Mouse (Mus musculus): ENCODE data around the gene Cdk14.
A peak's percentile ranks its signal among the peaks of the same experiment; 100 is the strongest.

The Cdk14 gene

DNA sequence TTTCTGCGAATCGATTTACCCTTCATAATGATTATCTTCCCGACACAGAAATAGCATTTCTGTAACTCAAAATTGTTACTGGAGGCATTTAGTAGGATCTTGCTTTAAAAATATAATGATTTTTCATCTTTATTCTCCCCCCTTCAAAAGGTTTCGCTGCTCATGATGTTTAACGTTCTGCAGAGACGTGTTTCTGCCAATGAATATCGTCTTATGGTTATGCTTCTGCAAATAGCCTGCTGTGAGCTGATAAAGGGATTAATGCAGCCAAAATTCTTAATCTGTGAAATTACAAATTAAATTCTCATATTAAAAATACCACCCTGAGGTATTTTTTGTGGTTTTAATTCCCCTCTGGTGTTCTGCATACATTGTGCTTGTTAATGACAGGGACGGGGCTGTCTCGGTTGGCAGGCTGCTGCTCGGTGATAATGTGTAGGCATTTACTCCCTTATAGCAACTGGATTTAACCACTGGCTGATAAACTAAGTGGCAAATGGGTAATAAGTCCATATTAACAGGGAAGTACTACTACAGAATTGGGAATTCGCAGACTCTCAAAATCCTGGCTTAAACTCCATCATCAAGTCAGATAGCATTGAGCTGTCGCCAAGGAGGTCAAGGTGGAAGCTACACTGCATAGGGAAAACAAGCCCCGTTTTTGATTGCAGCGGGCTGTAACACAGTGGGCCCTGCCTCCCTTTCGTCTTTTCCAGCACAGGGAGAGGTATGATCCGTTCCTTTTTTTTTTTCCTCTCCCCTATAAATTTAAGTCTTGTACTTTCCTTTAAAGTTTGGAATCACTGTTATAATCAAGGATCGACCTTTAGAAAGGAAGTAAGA is 528.0 kb downstream of the Cdk14 start:
- DNase-seq: no peak

DNA sequence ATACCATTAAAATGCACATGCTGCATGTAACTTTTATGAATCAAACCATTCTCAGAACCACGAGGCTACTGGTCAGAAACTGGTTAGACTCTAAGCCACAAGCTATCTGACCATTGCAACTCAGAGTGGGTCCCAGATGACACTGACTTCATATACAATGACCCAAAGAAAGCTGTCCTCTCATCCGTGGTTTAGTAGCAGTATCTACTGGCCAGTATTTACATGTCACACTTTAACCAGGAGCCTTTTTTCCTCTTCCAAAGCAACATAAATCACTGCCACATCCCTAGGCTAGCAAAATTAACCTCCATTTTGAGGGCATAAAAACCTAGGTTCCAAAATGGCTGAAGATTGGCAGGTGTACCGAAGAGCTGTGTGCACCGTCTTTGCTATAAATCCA is 533.0 kb downstream of the Cdk14 start:
- no peak for DNase-seq

- no peak for DNase-seq
Measured at GRCm38 (mm10) chr5:4882841-4883240, 537.3 kb downstream of the Cdk14 start.

DNA sequence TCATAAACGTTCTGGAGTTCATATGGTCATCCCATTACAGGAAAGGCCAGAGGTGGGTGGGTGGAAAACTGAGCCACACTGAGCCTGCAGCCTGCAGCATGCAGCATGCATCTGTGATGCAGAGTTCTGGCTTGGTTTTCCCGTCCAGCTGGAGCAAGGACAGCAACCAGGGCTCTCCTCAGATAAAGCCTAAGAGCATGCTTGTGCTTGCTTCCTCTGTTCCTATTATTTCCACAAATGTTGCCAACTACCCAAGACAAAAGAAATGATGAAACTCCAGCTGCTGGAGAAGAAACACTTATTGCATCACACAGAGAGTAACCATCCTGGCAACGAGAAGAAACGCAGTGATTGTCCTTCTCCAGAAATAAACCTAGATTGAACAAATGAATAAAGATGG is 539.8 kb downstream of the Cdk14 start:
- DNase-seq: no peak

DNA sequence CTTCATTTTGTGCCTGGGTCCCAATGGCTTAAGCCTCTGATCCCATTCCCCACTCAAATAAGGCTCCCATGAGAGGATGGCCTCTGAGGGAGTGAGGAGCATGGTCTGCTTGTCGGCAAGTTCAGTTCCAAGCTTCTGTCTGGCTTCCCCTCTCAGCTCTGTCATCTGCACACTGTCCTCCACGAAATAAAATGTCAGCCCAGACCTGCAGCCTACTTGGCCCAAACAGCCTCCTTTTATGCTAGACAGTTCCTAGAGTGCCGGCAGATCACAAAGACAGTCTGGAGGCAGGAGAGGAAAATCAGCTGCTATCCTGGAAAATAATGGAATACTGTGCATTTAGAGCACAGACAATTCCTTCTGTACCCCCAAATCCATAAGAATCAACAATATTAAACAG is 541.2 kb downstream of the Cdk14 start:
- DNase-seq: no peak

DNA sequence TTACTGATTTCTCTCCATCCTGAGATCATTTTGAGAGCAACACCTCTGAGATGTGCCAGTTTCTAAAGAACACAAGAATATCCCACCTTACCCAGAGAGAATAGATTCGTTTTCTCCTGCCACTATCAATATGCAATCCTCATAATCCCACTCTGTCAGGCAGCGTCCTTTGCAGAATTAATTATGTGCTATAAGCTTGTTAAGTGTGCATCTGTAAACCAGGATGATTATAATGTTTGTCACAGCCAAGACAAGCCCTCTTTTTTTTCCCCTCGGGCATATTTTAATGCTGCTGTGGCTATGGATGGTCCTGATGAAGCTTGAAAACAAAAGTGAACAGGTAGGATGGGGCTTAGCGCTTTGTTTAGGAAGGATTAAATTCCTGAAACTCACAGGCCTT is 542.5 kb downstream of the Cdk14 start:
- no peak for DNase-seq

- peak; percentile 65 to 72 for DNase-seq
Measured at GRCm38 (mm10) chr5:4877131-4877631, 542.9 kb downstream of the Cdk14 start.

DNA sequence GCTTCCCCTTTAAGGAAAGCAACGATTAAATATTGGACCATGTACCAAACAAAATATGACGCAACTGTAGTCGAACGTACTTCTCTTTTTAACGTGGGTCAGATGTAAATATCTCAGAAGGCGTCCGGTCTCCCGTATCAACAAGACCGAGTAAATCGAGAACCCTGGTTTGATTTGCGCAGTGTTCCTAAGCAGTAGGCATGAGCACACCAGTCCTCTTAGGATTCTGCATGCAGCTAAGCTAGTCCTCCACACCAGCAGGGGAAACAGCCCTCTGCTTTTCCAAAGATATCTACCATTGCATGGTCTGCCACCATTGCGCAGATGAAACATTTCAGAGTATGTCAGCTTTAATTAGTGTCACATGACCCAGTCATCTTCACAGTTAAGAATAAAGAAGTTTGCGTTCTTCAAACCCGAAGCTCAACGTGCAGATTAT is 543.4 kb downstream of the Cdk14 start:
- DNase-seq: peak; percentile 13 to 32

GRCm38 (mm10) chr5:4870041-4870726 is 549.9 kb downstream of the Cdk14 start:
- no peak for DNase-seq

DNA sequence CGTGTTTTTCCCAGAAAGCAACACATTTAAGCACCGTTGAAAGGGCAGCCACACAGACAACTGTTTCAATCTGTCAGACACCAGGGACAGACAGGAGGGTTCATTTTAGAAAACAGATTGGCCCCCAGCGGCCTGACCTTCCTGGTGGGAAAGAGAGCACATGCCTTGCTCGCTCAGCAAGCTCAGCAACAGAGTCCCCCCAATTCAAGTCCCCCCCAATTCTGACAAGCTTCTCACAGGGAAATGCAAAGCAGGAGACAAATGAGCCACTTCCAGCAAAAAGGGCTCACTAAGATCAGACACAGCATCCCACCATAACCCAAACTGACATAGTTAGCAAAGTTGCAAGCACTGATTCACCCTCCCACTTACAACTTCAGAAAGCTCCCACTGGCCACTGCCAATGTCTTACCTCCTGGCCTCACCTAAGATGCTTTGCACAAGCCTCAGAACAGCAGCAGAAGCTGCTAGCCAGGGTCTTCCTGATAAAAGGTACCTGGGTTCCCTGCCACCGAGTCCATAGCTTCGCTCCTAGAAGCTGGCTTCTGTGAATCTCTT is 551.5 kb downstream of the Cdk14 start:
- no peak for DNase-seq

- DNase-seq: no peak
Measured at GRCm38 (mm10) chr5:4867849-4868562, 552.1 kb downstream of the Cdk14 start.

- DNase-seq: no peak
Measured at GRCm38 (mm10) chr5:4866945-4867344, 553.2 kb downstream of the Cdk14 start.

DNA sequence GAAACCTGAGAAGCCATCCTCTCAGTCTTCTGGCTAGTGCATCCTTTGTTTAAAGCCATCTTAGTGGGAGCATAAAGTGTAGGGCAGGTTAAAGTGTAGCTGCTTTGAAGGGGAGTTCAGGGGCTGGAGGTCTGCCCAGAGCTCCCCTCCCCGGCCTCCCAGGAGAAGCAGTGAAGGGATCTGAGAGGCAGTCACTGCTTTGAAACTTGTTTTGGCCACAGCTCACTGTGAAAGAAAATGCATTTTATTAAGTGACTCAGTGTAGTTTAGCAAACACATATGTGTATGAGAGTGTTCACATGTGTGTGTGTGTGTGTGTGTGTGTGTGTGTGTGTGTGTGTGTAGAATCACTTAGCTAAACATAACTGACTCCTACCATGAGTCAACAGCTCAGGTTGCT is 554.0 kb downstream of the Cdk14 start:
- DNase-seq: no peak

DNA sequence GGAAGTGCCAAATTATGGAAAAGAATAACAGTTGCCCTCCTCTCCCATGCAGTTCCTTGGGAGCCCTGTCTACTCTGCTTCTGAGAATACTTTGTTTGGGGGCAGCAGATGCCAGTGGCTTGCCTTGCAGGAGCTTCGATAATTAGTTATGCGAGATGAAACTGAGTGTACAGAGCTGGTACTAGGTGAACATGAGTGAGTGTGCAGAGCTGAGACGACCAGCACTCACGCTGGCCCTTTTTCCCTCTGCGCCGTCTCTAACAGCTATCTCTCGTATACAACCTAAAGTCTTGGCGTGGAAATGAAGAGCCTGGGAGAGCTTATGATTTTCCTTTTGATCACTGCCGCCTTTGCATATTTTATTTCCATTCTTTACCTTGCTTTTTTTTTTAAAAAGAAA is 558.5 kb downstream of the Cdk14 start:
- no peak for DNase-seq

DNA sequence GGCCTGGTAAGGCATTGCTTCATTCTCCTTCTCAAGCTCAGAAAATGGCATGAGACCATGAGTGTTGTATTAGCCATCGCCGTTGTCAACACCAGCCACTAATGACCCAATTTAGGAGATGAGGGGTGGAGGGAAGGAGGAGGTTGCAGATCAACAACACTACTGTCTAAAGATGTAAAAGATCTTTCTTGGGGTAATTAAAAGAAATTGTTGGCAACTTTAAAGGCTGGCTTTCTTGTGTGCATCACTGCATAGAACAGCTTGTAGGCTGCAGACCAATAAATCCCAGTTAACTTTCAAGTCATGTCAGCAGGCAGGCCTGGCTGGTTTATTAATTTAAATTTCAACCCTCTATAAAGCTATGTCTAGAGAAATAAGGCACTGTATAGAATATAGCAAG is 559.0 kb downstream of the Cdk14 start:
- no peak for DNase-seq

DNA sequence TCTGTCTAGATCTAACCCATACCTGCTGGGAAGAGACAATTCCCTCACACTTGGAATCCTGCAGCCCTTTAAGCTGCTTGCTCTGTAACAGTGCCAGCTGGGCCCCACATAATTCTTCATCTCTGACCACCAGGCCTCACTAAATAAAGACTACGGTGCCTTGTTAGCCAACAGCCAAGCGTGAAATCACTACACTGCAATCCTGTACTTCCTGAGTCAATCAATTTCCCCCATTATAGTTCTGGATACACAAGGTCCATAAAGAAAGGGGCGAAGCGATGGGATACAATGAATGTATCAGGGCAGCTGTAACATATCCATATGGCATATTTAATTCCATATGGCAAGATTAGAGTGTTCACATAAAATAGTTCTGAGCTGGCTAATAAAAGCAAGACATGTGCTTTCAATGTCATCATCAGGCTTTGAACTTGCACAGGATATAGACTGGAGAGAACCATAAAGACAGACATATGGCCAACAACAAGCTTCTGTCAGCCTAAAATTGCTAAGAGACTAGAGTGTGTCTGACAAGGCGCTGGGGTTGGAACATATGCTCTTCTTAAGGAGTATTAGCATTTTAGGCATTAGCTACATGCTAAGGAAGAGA is 562.0 kb downstream of the Cdk14 start:
- DNase-seq: peak; percentile 18 to 31

DNA sequence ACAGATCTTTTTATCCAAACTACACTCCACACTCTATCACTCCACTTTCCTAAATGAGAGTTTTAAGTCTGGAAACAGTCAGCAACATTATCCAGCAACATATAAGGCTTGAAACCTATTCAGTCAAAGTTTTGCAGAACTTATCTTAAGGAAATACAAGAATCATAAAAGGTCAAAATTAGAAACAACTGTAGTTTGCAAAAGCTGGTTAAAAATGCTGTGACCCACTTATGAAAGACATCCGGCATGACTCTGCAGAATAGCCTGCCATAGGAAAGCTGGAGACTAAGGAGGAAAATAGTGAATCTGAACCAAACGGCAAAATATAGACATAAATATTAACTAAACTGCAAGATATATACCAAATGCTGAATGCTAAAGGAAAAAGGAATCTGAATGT is 566.6 kb downstream of the Cdk14 start:
- DNase-seq: no peak

DNA sequence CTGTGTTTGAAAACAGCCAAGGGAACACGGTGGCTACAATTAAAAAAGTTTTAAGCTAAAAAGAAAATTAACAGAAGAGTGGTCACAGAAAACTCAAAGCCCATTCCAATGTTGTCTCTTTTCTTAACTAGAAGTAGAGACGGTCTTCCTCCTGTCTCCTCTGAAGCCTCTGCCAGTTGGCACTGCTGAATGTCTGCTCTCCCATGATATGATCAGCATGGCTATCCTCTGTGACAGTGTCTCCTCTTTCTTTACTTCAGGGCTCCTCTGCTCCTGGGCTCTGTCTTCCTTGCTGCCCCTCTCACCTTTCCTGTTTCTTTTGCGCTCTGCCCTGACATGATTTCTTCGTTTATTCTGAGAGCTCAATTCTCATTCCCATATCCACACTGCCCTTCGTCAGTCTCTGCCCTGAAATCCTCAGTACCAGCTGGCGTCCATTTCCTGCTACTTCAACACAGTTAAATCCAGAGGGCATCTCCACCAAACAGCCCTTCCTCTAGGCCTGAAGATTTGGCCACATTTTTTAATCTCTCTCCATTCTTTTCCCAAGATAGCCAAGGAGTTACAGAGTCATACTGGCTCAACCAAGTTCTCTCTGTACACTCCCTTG is 567.3 kb downstream of the Cdk14 start:
- peak; percentile 30 to 35 for DNase-seq

- no peak for DNase-seq
Measured at GRCm38 (mm10) chr5:4851934-4852710, 568.0 kb downstream of the Cdk14 start.

DNA sequence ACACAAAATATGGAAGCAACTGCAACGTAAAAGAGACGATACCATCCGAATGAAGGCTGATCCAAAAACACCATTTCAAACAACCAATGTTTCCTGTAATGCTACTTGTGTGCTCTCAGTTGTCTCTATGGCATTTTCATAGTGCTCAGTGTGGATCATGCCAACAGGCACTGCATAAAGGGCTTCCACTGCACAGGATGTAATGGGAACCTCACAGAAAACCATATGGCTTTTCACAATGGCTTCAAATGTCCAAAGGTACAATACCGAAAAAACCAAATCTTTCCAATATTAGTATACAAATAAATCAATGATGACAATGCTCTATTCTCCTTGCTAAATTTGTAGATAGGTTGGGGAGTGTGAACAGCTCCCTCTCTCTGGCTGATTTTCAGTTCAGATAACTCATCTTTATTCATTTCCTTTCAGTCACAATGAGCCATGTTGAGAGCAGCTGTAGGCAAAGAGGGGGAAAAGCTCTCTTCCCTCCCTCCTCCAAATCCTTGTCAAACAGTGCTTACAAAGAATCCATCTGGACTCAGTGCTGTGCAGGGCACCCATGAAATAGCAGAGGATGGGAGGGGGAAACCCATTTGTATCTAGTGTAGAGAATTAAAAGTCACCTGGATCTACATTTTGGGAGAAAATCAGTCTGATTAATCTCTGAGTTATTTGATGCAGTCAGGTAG is 568.7 kb downstream of the Cdk14 start:
- DNase-seq: no peak
